ENCODE assay signal across 28 mouse cellular contexts in genomic region chr17:78347111-78347801, GRCm38 (mm10).
DNase-seq lines count a peak whose midpoint lies in the region; ATAC-seq and TF ChIP-seq lines count a peak whose summit lies in the region.
"Had no signal": no experiment of that assay in that cellular context is flagged by ENCODE, and none has a peak within 500 bp of the region (broad histone marks: within the 10 kb centered on the region; RNA-seq: fewer than 3 reads in every experiment).

No protein-coding gene starts in this region.

- peak; percentile 77 for ATAC-seq in kidney, embryonic 16.5 days (ENCODE audit: low FRiP score, low TSS enrichment)
- ATAC-seq in hindbrain, postnatal 0 days: no peak
- ATAC-seq: forebrain, embryonic 14.5 days; forebrain, postnatal 0 days; Patski had no signal

- H3K27me3 ChIP-seq in kidney, embryonic 16.5 days (ENCODE audit: insufficient read depth, low read length): no peaks in the 10 kb centered on the region
- H3K27me3 ChIP-seq in hindbrain, postnatal 0 days (ENCODE audit: insufficient read depth, low read length): no peaks in the 10 kb centered on the region
- H3K27me3 ChIP-seq: CH12.LX; embryonic facial prominence, embryonic 12.5 days; embryonic facial prominence, embryonic 15.5 days; heart, embryonic 13.5 days; Patski had no signal

- 86% methylated on average over 17 of the region's 17 CpGs for WGBS in kidney, embryonic 16.5 days
- WGBS in hindbrain, postnatal 0 days: 95% methylated on average over 17 of the region's 17 CpGs

- no peak for TF ChIP-seq CTCF in hindbrain, postnatal 0 days (IDR thresholded peaks at IDR 0.05; ENCODE audit: low read depth)

- H3K9me3 ChIP-seq in kidney, embryonic 16.5 days (ENCODE audit: low read length): no peaks in the 10 kb centered on the region
- H3K9me3 ChIP-seq in hindbrain, postnatal 0 days (ENCODE audit: low read length): no peaks in the 10 kb centered on the region
- H3K9me3 ChIP-seq: embryonic facial prominence, embryonic 12.5 days; embryonic facial prominence, embryonic 15.5 days; G1E; heart, embryonic 10.5 days; heart, embryonic 13.5 days had no signal

- no peak overlapping the region for H3K4me2 ChIP-seq in kidney, embryonic 16.5 days (replicated peaks; ENCODE audit: low read depth, low read length)
- no peak overlapping the region for H3K4me2 ChIP-seq in hindbrain, postnatal 0 days (ENCODE audit: low read depth, low read length)
- H3K4me2 ChIP-seq: embryonic facial prominence, embryonic 12.5 days; embryonic facial prominence, embryonic 15.5 days; heart, embryonic 13.5 days; hindbrain, embryonic 14.5 days had no signal

- no peaks in the 10 kb centered on the region for H3K4me1 ChIP-seq in kidney, embryonic 16.5 days (ENCODE audit: insufficient read depth, low read length)
- H3K4me1 ChIP-seq in hindbrain, postnatal 0 days (ENCODE audit: insufficient read depth, low read length): no peaks in the 10 kb centered on the region
- H3K4me1 ChIP-seq: embryonic facial prominence, embryonic 12.5 days; embryonic facial prominence, embryonic 15.5 days had no signal

- no peak overlapping the region for H3K9ac ChIP-seq in kidney, embryonic 16.5 days (replicated peaks; ENCODE audit: low read length)
- H3K9ac ChIP-seq in hindbrain, postnatal 0 days (replicated peaks; ENCODE audit: low read length): no peak overlapping the region
- H3K9ac ChIP-seq: embryonic facial prominence, embryonic 12.5 days; embryonic facial prominence, embryonic 15.5 days; forebrain, postnatal 0 days; heart, embryonic 13.5 days; hindbrain, embryonic 14.5 days had no signal

- peaks cover 17% of the 10 kb centered on the region; the same call in 1 of the 2 replicates for H3K36me3 ChIP-seq in kidney, embryonic 16.5 days (ENCODE audit: insufficient read depth, low read length)
- H3K36me3 ChIP-seq in hindbrain, postnatal 0 days (ENCODE audit: insufficient read depth, low read length): peaks cover 6% of the 10 kb centered on the region; the same call in 1 of the 2 replicates

- 0 out of 2 replicates have a peak overlapping the region, but pooled peaks have one; percentile 20 for H3K27ac ChIP-seq in kidney, embryonic 16.5 days (ENCODE audit: low read length)
- no peak overlapping the region for H3K27ac ChIP-seq in hindbrain, postnatal 0 days
- H3K27ac ChIP-seq: embryonic facial prominence, embryonic 12.5 days; embryonic facial prominence, embryonic 15.5 days; gastrocnemius, adult 2 months; heart, embryonic 10.5 days; heart, embryonic 13.5 days; hindbrain, embryonic 14.5 days had no signal

- DNase-seq in kidney, adult 11 months: peak; percentile 30
- DNase-seq in kidney, postnatal 4 days: no peak
- DNase-seq in kidney, adult 8-10 months: peak; percentile 25 to 44
- peak; percentile 27 for DNase-seq in kidney, postnatal 14 days
- DNase-seq in natural killer cell, adult 2 months (ENCODE audit: low spot score in 2 of 2): no peak
- no peak for DNase-seq in hindbrain, postnatal 0 days (ENCODE audit: low spot score)
- DNase-seq: adrenal gland, postnatal 10 days; B cell, adult 2 months; cerebellum, adult 11 months; cerebellum, adult 2 months; cerebellum, adult 9-11 months; cerebellum, postnatal 25 days; forebrain, postnatal 0 days; gastrocnemius, adult 2 months; gastrocnemius, postnatal 14 days; heart, adult 18-20 months; heart, postnatal 14 days; heart, postnatal 4 days had no signal

- H3K4me3 ChIP-seq in kidney, embryonic 16.5 days (ENCODE audit: low read length): no peak overlapping the region
- no peak overlapping the region for H3K4me3 ChIP-seq in hindbrain, postnatal 0 days (ENCODE audit: low read length)
- H3K4me3 ChIP-seq: embryonic facial prominence, embryonic 12.5 days; embryonic facial prominence, embryonic 15.5 days; gastrocnemius, adult 2 months; heart, embryonic 10.5 days; heart, embryonic 13.5 days had no signal

Comparison
In these comparisons a context has a peak if more than half of its experiments do, and no peak if none do; other contexts are left out.
1. DNase-seq: peak in kidney, adult 11 months (single experiment), kidney, adult 8-10 months (2 of 2) and kidney, postnatal 14 days (single experiment); none in kidney, postnatal 4 days (0 of 2), natural killer cell, adult 2 months (0 of 2) and hindbrain, postnatal 0 days (single experiment).